In the genomic region with DNA sequence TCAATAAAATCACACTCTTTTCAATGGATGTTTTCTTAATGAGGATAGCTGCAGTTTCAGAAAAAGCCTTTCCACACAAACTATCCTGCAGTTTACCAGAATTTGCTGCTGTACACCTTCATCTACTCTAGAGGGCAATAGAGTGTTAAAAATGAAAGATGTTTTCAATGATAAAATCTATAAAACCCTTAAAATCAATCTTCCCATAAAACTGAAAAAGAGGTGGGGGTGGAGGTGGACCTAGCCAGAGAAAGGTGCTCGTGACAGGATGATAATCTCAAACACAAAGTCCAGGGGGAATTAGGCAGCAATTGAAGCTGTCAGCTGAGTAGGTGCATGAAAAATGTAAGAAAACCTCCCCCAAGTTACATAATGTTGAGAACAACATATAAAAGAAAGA, we compare ENCODE assay signal across 10 mouse cellular contexts.
DNase-seq lines count a peak whose midpoint lies in the region; ATAC-seq and TF ChIP-seq lines count a peak whose summit lies in the region.
"Had no signal": no experiment of that assay in that cellular context is flagged by ENCODE, and none has a peak within 500 bp of the region (broad histone marks: within the 10 kb centered on the region; RNA-seq: fewer than 3 reads in every experiment).

No protein-coding gene starts in this region.

- TF ChIP-seq CTCF in liver, embryonic 14.5 days (IDR thresholded peaks at IDR 0.05; ENCODE audit: low read depth) = 0 out of 2 replicates have a peak, but pooled peaks have one; percentile 11
- peak; percentile 89 for TF ChIP-seq CTCF in left cerebral cortex, adult 2 months (IDR thresholded peaks at IDR 0.05)

- 23% methylated on average over 1 of the region's 1 CpGs for WGBS in liver, embryonic 14.5 days (ENCODE audit: insufficient replicate concordance)
- 21% methylated on average over 1 of the region's 1 CpGs for WGBS in liver, embryonic 11.5 days

- no peak overlapping the region for H3K9ac ChIP-seq in liver, embryonic 14.5 days (replicated peaks)
- H3K9ac ChIP-seq in liver, embryonic 11.5 days (ENCODE audit: low read depth, low read length) = no peak overlapping the region
- H3K9ac ChIP-seq: embryonic facial prominence, embryonic 15.5 days; limb, embryonic 12.5 days had no signal

- H3K4me3 ChIP-seq in liver, embryonic 14.5 days (ENCODE audit: insufficient read depth in 1 of 2, low read depth in 2 of 2, low read length in 2 of 2) = no peak overlapping the region
- no peak overlapping the region for H3K4me3 ChIP-seq in liver, embryonic 11.5 days (ENCODE audit: low read depth, low read length)
- H3K4me3 ChIP-seq in left cerebral cortex, adult 2 months = no peak overlapping the region
- H3K4me3 ChIP-seq: embryonic facial prominence, embryonic 15.5 days; limb, embryonic 12.5 days had no signal

- TF ChIP-seq EP300 in liver, embryonic 14.5 days (IDR thresholded peaks at IDR 0.05; ENCODE audit: low read depth) = no peak

- no peak overlapping the region for H3K27ac ChIP-seq in liver, embryonic 14.5 days
- H3K27ac ChIP-seq in liver, embryonic 11.5 days (ENCODE audit: low read depth, low read length) = no peak overlapping the region
- H3K27ac ChIP-seq in left cerebral cortex, adult 2 months = peak overlapping the region; percentile 61
- H3K27ac ChIP-seq: embryonic facial prominence, embryonic 15.5 days; limb, embryonic 12.5 days had no signal

- H3K9me3 ChIP-seq in liver, embryonic 14.5 days (ENCODE audit: control insufficient read depth, low read length) = no peaks in the 10 kb centered on the region
- H3K9me3 ChIP-seq in liver, embryonic 11.5 days (ENCODE audit: control insufficient read depth, low read length) = no peaks in the 10 kb centered on the region
- H3K9me3 ChIP-seq: embryonic facial prominence, embryonic 15.5 days; limb, embryonic 12.5 days had no signal

- H3K27me3 ChIP-seq in liver, embryonic 14.5 days (ENCODE audit: control insufficient read depth, insufficient read depth, low read length) = no peaks in the 10 kb centered on the region
- no peaks in the 10 kb centered on the region for H3K27me3 ChIP-seq in liver, embryonic 11.5 days (replicated peaks; ENCODE audit: control insufficient read depth, insufficient read depth, low read length)
- H3K27me3 ChIP-seq: embryonic facial prominence, embryonic 15.5 days; limb, embryonic 12.5 days had no signal

- ATAC-seq in liver, embryonic 14.5 days (ENCODE audit: insufficient read depth) = no peak
- ATAC-seq in liver, embryonic 11.5 days (replicated peaks; ENCODE audit: low FRiP score) = no peak
- no peak; the same call in 1 of the 2 replicates for ATAC-seq in granulocyte monocyte progenitor cell, adult 5-6 weeks (replicated peaks; ENCODE audit: poor library complexity, severe bottlenecking)

- peak; percentile 3 for DNase-seq in adrenal gland, postnatal 10 days
- no peak for DNase-seq in adrenal gland, postnatal 14 days
- no peak for DNase-seq in liver, embryonic 14.5 days (ENCODE audit: low read depth in 3 of 3, low spot score in 3 of 3)
- no peak for DNase-seq in liver, embryonic 11.5 days (ENCODE audit: low spot score)
- DNase-seq in embryo, embryonic 11.5 days (ENCODE audit: low read depth, low spot score) = peak; percentile 5
- peak in 1 of 2 experiments; percentile 18 for DNase-seq in left cerebral cortex, adult 2 months (ENCODE audit: extremely low spot score in 1 of 2, low spot score in 2 of 2)
- no peak for DNase-seq in adrenal gland, adult 8-10 months

- H3K4me1 ChIP-seq in liver, embryonic 14.5 days (replicated peaks; ENCODE audit: control insufficient read depth in 2 of 2, insufficient read depth in 2 of 2, low read length in 1 of 2) = no peaks in the 10 kb centered on the region
- H3K4me1 ChIP-seq in liver, embryonic 11.5 days (replicated peaks; ENCODE audit: control insufficient read depth, insufficient read depth, low read length) = no peaks in the 10 kb centered on the region
- H3K4me1 ChIP-seq: embryonic facial prominence, embryonic 15.5 days; limb, embryonic 12.5 days had no signal

- H3K4me2 ChIP-seq in liver, embryonic 14.5 days (ENCODE audit: low read depth) = no peak overlapping the region
- H3K4me2 ChIP-seq in liver, embryonic 11.5 days = no peak overlapping the region
- H3K4me2 ChIP-seq: embryonic facial prominence, embryonic 15.5 days; limb, embryonic 12.5 days had no signal

- no peaks in the 10 kb centered on the region for H3K36me3 ChIP-seq in liver, embryonic 14.5 days (replicated peaks; ENCODE audit: control insufficient read depth, insufficient read depth, low read depth)
- no peaks in the 10 kb centered on the region for H3K36me3 ChIP-seq in liver, embryonic 11.5 days (ENCODE audit: control insufficient read depth, insufficient read depth, low read length)
- H3K36me3 ChIP-seq: embryonic facial prominence, embryonic 15.5 days; limb, embryonic 12.5 days had no signal

- intact Hi-C loops in left cerebral cortex, adult 2 months (cut with DNase I) = loop anchor here (1.0 to 10.0 kb wide), 7 partner anchors 829 to 1649 kb away; a partner anchor contains a TSS

Comparison
In these comparisons a context has a peak if more than half of its experiments do, and no peak if none do; other contexts are left out.
1. DNase-seq: peak in adrenal gland, postnatal 10 days (single experiment) and embryo, embryonic 11.5 days (single experiment); none in adrenal gland, postnatal 14 days (single experiment), liver, embryonic 14.5 days (0 of 3), liver, embryonic 11.5 days (single experiment) and adrenal gland, adult 8-10 months (single experiment).